Mouse (Mus musculus) bone marrow, adult 2 months (tissue): Measurements from ENCODE around the gene Utp18.

Experiments used
- CTCF ChIP-seq: fragments of 200-500 bp; IDR thresholded peaks from 2 replicates; pipeline ENCODE4 v1.5.1; 2011; ENCODE audit warnings: low read length, control low read depth; ENCODE audit not compliant: control insufficient read depth, insufficient read depth
- POLR2A ChIP-seq: fragments of 200-500 bp; IDR thresholded peaks from 2 replicates; pipeline ENCODE4 v1.6.1; 2011; ENCODE audit warnings: low read depth, mild to moderate bottlenecking, control low read depth, low read length, borderline replicate concordance; ENCODE audit not compliant: control insufficient read depth

GRCm38 (mm10) chr11:93862638-93863037 is 22.9 kb downstream of the Utp18 start:
- TF ChIP-seq CTCF, result no peak
- TF ChIP-seq POLR2A, result no peak
